Mouse (Mus musculus): ENCODE data around the gene Igf2r. TPM values are rescaled to one million over a fixed set of nuclear protein-coding genes. Genes with fewer than 3 reads are reported as not detected.

The Igf2r gene
- total and polyA plus RNA-seq, 3 experiments, result 25.6 to 61.8 (median 34.6) TPM

DNA sequence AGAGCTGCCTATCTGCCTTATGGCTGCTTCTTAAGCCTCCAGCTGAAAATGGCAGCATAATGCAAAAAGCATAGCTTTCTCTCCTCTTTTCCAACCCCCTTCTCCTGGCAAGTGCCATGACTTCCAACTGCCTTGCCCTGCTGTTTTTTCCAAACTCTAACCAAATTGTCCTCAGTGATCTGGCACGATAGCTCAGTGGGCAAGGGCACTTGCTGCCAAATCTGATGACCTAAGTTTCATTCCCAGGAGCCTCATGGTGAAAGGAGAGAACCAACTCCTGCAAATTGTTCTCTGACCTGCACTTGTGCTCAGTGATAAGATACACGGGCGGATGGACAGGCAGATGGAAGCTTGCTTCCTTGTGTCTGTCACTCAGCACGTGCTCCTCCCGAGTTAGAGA is 66.6 kb downstream of the Igf2r start:
- Histone ChIP-seq H3K9ac (ENCODE audit: insufficient read depth, low read depth) (no peak overlapping the region), H3K4me3 (replicated peaks in 1 of 3; ENCODE audit: low read depth in 2 of 3, low read length in 2 of 3, poor library complexity in 1 of 3) (no peak overlapping the region), H3K27ac (ENCODE audit: insufficient read depth, low read depth) (no peak overlapping the region), H3K27me3 (replicated peaks) (no peaks in the 10 kb centered on the region), H3K36me3 (replicated peaks in 1 of 2; ENCODE audit: control insufficient read depth in 1 of 2, insufficient read depth in 1 of 2, low read length in 1 of 2) (peaks cover 63 to 95% of the 10 kb centered on the region in 2 experiments), H3K4me2 (ENCODE audit: insufficient read depth, low read depth, poor library complexity, severe bottlenecking) (no peak overlapping the region), H3K79me2 (replicated peaks; ENCODE audit: control insufficient read depth, extremely low read depth, insufficient read depth, poor library complexity, severe bottlenecking) (no peaks in the 10 kb centered on the region), H3K9me3 (replicated peaks; ENCODE audit: low read length) (no peaks in the 10 kb centered on the region), H3K4me1 (ENCODE audit: control insufficient read depth in 1 of 2, insufficient read depth in 2 of 2) (no peaks in the 10 kb centered on the region)
- in situ Hi-C loops (cut with MboI; ENCODE audit: low pct_ligation_motif_present, low pct_unique_long_range_greater_than_20kb, low sequenced_read_pairs) (no loop called here), dilution Hi-C loops (cut with MboI; ENCODE audit: extremely low pct_ligation_motif_present, extremely low pct_unique_long_range_greater_than_20kb, low sequenced_read_pairs) (no loop called here)
- no peak for DNase-seq (ENCODE audit: extremely low read depth)
- no peak for TF ChIP-seq MAX (IDR thresholded peaks at IDR 0.05; ENCODE audit: low read length)
- TF ChIP-seq E2F4 (IDR thresholded peaks at IDR 0.05; ENCODE audit: insufficient replicate concordance, low read depth, low read length), result no peak
- TF ChIP-seq ZKSCAN1 (IDR thresholded peaks at IDR 0.05; ENCODE audit: borderline replicate concordance, low read depth, low read length), result no peak
- TF ChIP-seq ZC3H11A (IDR thresholded peaks at IDR 0.05; ENCODE audit: low read depth, low read length), result no peak
- no peak for TF ChIP-seq GABPA (IDR thresholded peaks at IDR 0.05; ENCODE audit: insufficient replicate concordance, low read depth, low read length)
- no peak for TF ChIP-seq TBP (conservative IDR thresholded peaks at IDR 0.05; ENCODE audit: low read depth, low read length)
- TF ChIP-seq SMC3 (IDR thresholded peaks at IDR 0.05; ENCODE audit: low read depth, low read length), result no peak
- TF ChIP-seq CTCF (conservative IDR thresholded peaks at IDR 0.05 in 1 of 2, IDR thresholded peaks at IDR 0.05 in 1 of 2; ENCODE audit: low read depth in 2 of 2, low read length in 2 of 2), result no peak
- TF ChIP-seq UBTF (IDR thresholded peaks at IDR 0.05; ENCODE audit: low read depth, low read length), result no peak
- TF ChIP-seq MAZ (IDR thresholded peaks at IDR 0.05; ENCODE audit: low read depth, low read length), result no peak
- no peak for TF ChIP-seq BHLHE40 (IDR thresholded peaks at IDR 0.05; ENCODE audit: low read depth, low read length)
- TF ChIP-seq JUN (IDR thresholded peaks at IDR 0.05; ENCODE audit: insufficient read depth, low read depth, low read length), result no peak
- no peak for TF ChIP-seq RAD21 (IDR thresholded peaks at IDR 0.05; ENCODE audit: low read depth, low read length)
- no peak for TF ChIP-seq SIN3A (IDR thresholded peaks at IDR 0.05; ENCODE audit: low read length)
- no peak for TF ChIP-seq ETS1 (conservative IDR thresholded peaks at IDR 0.05; ENCODE audit: low read depth, low read length)
- TF ChIP-seq POLR2A (IDR thresholded peaks at IDR 0.05; ENCODE audit: low read depth, low read length), result no peak
- no peak for TF ChIP-seq USF1 (IDR thresholded peaks at IDR 0.05; ENCODE audit: low read depth, low read length)
- TF ChIP-seq NELFE (IDR thresholded peaks at IDR 0.05; ENCODE audit: low read depth, low read length), result no peak
- TF ChIP-seq ZMIZ1 (IDR thresholded peaks at IDR 0.05; ENCODE audit: low read depth, low read length), result no peak

GRCm38 (mm10) chr17:12700373-12700772 is 69.1 kb downstream of the Igf2r start:
- Histone ChIP-seq H3K9ac (ENCODE audit: insufficient read depth, low read depth) (no peak overlapping the region), H3K27ac (ENCODE audit: insufficient read depth, low read depth) (no peak overlapping the region), H3K4me3 (replicated peaks in 1 of 3; ENCODE audit: low read depth in 2 of 3, low read length in 2 of 3, poor library complexity in 1 of 3) (no peak overlapping the region), H3K9me3 (replicated peaks; ENCODE audit: low read length) (no peaks in the 10 kb centered on the region), H3K27me3 (replicated peaks) (no peaks in the 10 kb centered on the region), H3K79me2 (replicated peaks; ENCODE audit: control insufficient read depth, extremely low read depth, insufficient read depth, poor library complexity, severe bottlenecking) (no peaks in the 10 kb centered on the region), H3K4me1 (ENCODE audit: control insufficient read depth in 1 of 2, insufficient read depth in 2 of 2) (no peaks in the 10 kb centered on the region), H3K4me2 (ENCODE audit: insufficient read depth, low read depth, poor library complexity, severe bottlenecking) (no peak overlapping the region), H3K36me3 (replicated peaks in 1 of 2; ENCODE audit: control insufficient read depth in 1 of 2, insufficient read depth in 1 of 2, low read length in 1 of 2) (peaks cover 70 to 96% of the 10 kb centered on the region in 2 experiments)
- no peak for DNase-seq (ENCODE audit: extremely low read depth)
- in situ Hi-C loops (cut with MboI; ENCODE audit: low pct_ligation_motif_present, low pct_unique_long_range_greater_than_20kb, low sequenced_read_pairs), result no loop called here
- TF ChIP-seq POLR2AphosphoS2 (IDR thresholded peaks at IDR 0.05; ENCODE audit: low read depth, low read length) (no peak), SMC3 (IDR thresholded peaks at IDR 0.05; ENCODE audit: low read depth, low read length) (no peak), NRF1 (IDR thresholded peaks at IDR 0.05; ENCODE audit: low read depth, low read length) (no peak), MAFK (IDR thresholded peaks at IDR 0.05; ENCODE audit: insufficient replicate concordance, low read length) (no peak), CHD2 (IDR thresholded peaks at IDR 0.05; ENCODE audit: low read length) (no peak), TCF12 (IDR thresholded peaks at IDR 0.05; ENCODE audit: low read depth, low read length) (no peak), IRF4 (IDR thresholded peaks at IDR 0.05; ENCODE audit: low read depth, low read length) (no peak), ETS1 (conservative IDR thresholded peaks at IDR 0.05; ENCODE audit: low read depth, low read length) (no peak), EP300 (IDR thresholded peaks at IDR 0.05; ENCODE audit: low read length) (no peak), ZMIZ1 (IDR thresholded peaks at IDR 0.05; ENCODE audit: low read depth, low read length) (no peak), UBTF (IDR thresholded peaks at IDR 0.05; ENCODE audit: low read depth, low read length) (no peak), E2F4 (IDR thresholded peaks at IDR 0.05; ENCODE audit: insufficient replicate concordance, low read depth, low read length) (no peak), HCFC1 (IDR thresholded peaks at IDR 0.05; ENCODE audit: low read depth, low read length) (no peak), NELFE (IDR thresholded peaks at IDR 0.05; ENCODE audit: low read depth, low read length) (no peak), POLR2A (IDR thresholded peaks at IDR 0.05; ENCODE audit: low read depth, low read length) (no peak), MXI1 (IDR thresholded peaks at IDR 0.05; ENCODE audit: low read depth, low read length) (no peak), USF2 (conservative IDR thresholded peaks at IDR 0.05; ENCODE audit: low read depth, low read length) (no peak), TBP (conservative IDR thresholded peaks at IDR 0.05; ENCODE audit: low read depth, low read length) (no peak), RCOR1 (conservative IDR thresholded peaks at IDR 0.05; ENCODE audit: low read depth, low read length) (no peak), ZNF384 (IDR thresholded peaks at IDR 0.05; ENCODE audit: low read depth, low read length) (no peak)
- dilution Hi-C loops (cut with MboI; ENCODE audit: extremely low pct_ligation_motif_present, extremely low pct_unique_long_range_greater_than_20kb, low sequenced_read_pairs), result no loop called here
